Mouse (Mus musculus): Measurements from ENCODE around the gene Gm21746.
"Not testable (repeated sequence)": the region's sequence is repeated elsewhere in the genome, so short reads cannot be mapped to it uniquely, and the experiment has no call there.

DNA sequence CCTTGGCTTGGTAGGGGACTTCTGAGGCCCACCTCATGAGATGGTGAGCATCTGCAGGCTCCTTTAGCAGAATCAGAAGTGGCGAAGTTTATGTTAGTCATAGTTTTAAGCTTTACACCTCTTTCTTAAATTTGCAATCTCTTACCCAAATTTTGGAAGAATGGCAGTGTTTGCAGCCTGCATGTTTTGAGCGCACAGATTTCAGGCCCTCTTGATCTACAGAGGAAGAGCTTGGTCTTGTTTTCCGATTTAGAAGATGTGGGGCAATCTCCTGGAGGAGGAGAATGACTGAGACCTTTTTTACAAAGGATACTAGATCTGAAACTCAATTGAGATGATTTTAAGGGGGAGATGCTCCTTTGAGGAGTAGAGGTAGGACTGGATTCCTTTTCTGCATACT is at the start of gene Gm21746:
- TF ChIP-seq CTCF (conservative IDR thresholded peaks at IDR 0.05; ENCODE audit: low read length); POU5F1 (IDR thresholded peaks at IDR 0.05; ENCODE audit: borderline replicate concordance, low read length); NANOG (IDR thresholded peaks at IDR 0.05; ENCODE audit: borderline replicate concordance, low read length): not testable (repeated sequence)

Measured in E14TG2a.4 (cell line).